Mouse (Mus musculus) myocyte (in vitro differentiated cells): ENCODE results near the gene Kalrn. TPM values are rescaled to one million over a fixed set of nuclear protein-coding genes. Genes with fewer than 3 reads are reported as not detected.

Source experiments
- H3K27me3 ChIP-seq: one replicate; pipeline ENCODE4 v1.6.1; 2011; ENCODE audit not compliant: control insufficient read depth, insufficient read depth, insufficient read length
- H3K36me3 ChIP-seq: one replicate; pipeline ENCODE4 v1.6.1; 2011; ENCODE audit not compliant: control insufficient read depth, insufficient read depth
- H3K4me2 ChIP-seq: one replicate; pipeline ENCODE4 v1.6.1; 2011; ENCODE audit warnings: low read depth, control low read depth
- H3K4me3 ChIP-seq: one replicate; pipeline ENCODE4 v1.5.1; 2011; ENCODE audit warnings: mild to moderate bottlenecking, control low read depth, moderate library complexity
- H3K79me2 ChIP-seq: one replicate; pipeline ENCODE4 v1.6.1; 2011; ENCODE audit not compliant: control insufficient read depth, insufficient read depth
- H3ac ChIP-seq: one replicate; pipeline ENCODE4 v1.6.1; 2011; ENCODE audit not compliant: control insufficient read depth, insufficient read length
- CEBPB ChIP-seq: IDR thresholded peaks from 2 replicates; pipeline ENCODE4 v1.6.1; 2011; ENCODE audit warnings: mild to moderate bottlenecking, moderate library complexity; ENCODE audit not compliant: poor library complexity, insufficient read depth, severe bottlenecking
- E2F4 ChIP-seq: IDR thresholded peaks from one replicate; pipeline ENCODE4 v1.6.1; 2011; ENCODE audit warnings: mild to moderate bottlenecking, control low read depth, moderate library complexity; ENCODE audit not compliant: insufficient read depth
- MAX ChIP-seq: IDR thresholded peaks from one replicate; pipeline ENCODE4 v1.6.1; 2011; ENCODE audit warnings: low read depth, mild to moderate bottlenecking, control low read depth
- MYOD1 ChIP-seq, 3 experiments: IDR thresholded peaks; one replicate each; pipeline ENCODE4 v1.6.1; 2011; ENCODE audit warnings: control low read depth in 2 of 3, low read depth in 2 of 3, mild to moderate bottlenecking in 2 of 3, moderate library complexity in 1 of 3; ENCODE audit not compliant: insufficient read length in 2 of 3, control insufficient read depth in 1 of 3
- MYOG ChIP-seq, 3 experiments: IDR thresholded peaks; one replicate each; pipeline ENCODE4 v1.6.1; 2011; ENCODE audit warnings: control low read depth in 2 of 3, low read depth in 2 of 3, mild to moderate bottlenecking in 2 of 3; ENCODE audit not compliant: insufficient read length in 2 of 3, control insufficient read depth in 1 of 3, insufficient read depth in 1 of 3
- POLR2A ChIP-seq: IDR thresholded peaks from one replicate; pipeline ENCODE4 v1.6.1; 2011; ENCODE audit warnings: low read depth, mild to moderate bottlenecking, control low read depth, moderate library complexity; ENCODE audit not compliant: insufficient read length
- POLR2AphosphoS2 ChIP-seq: IDR thresholded peaks from one replicate; pipeline ENCODE4 v1.6.1; 2011; ENCODE audit warnings: low read depth, control low read depth; ENCODE audit not compliant: insufficient read length
- REST ChIP-seq: IDR thresholded peaks from one replicate; pipeline ENCODE4 v1.6.1; 2011; ENCODE audit warnings: mild to moderate bottlenecking, control low read depth, moderate library complexity; ENCODE audit not compliant: insufficient read depth, insufficient read length
- SRF ChIP-seq: IDR thresholded peaks from one replicate; pipeline ENCODE4 v1.6.1; 2011; ENCODE audit warnings: low read depth; ENCODE audit not compliant: control insufficient read depth, insufficient read length
- TCF12 ChIP-seq: IDR thresholded peaks from one replicate; pipeline ENCODE4 v1.6.1; 2011; ENCODE audit warnings: mild to moderate bottlenecking, control low read depth; ENCODE audit not compliant: poor library complexity, insufficient read depth, severe bottlenecking
- TCF3 ChIP-seq: IDR thresholded peaks from one replicate; pipeline ENCODE4 v1.6.1; 2011; ENCODE audit warnings: low read depth, control low read depth; ENCODE audit not compliant: insufficient read length
- USF1 ChIP-seq: IDR thresholded peaks from one replicate; pipeline ENCODE4 v1.6.1; 2011; ENCODE audit warnings: low read depth, mild to moderate bottlenecking, control low read depth, moderate library complexity
- polyA plus RNA-seq: library from polyadenylated mRNA; unstranded; fragments of >200 nt; fragmentation: generic; extraction: Trizol; gene quantifications from one replicate; pipeline ENCODE4 v1.2.1, GENCODE M21; 2012; ENCODE audit warnings: missing spikeins

The Kalrn gene
- polyA plus RNA-seq, 1 experiment: 5.5 TPM

- Histone ChIP-seq H3K36me3 (no peaks in the 10 kb centered on the region), H3K79me2 (peaks cover 2% of the 10 kb centered on the region), H3K4me2 (peak overlapping the region; percentile 60), H3ac (no peak overlapping the region), H3K4me3 (no peak overlapping the region), H3K27me3 (no peaks in the 10 kb centered on the region)
- TF ChIP-seq MYOG (IDR thresholded peaks at IDR 0.05; ENCODE audit: control insufficient read depth in 1 of 3, insufficient read depth in 1 of 3, insufficient read length in 2 of 3, low read depth in 2 of 3) (no peak), CEBPB (peak; percentile 49; the same call in 1 of the 2 replicates)
Measured at GRCm38 (mm10) chr16:34493914-34494313, 79.4 kb downstream of the Kalrn start.

- no peaks in the 10 kb centered on the region for H3K36me3 ChIP-seq
- no peaks in the 10 kb centered on the region for H3K27me3 ChIP-seq
- TF ChIP-seq SRF: no peak
- no peak for TF ChIP-seq MAX
- TF ChIP-seq MYOD1 (IDR thresholded peaks at IDR 0.05; ENCODE audit: control insufficient read depth in 1 of 3, insufficient read length in 2 of 3, low read depth in 2 of 3): no peak
- TF ChIP-seq E2F4: no peak
- TF ChIP-seq REST: no peak
- TF ChIP-seq TCF12: no peak
- no peak for TF ChIP-seq USF1
- no peak for TF ChIP-seq POLR2AphosphoS2
- no peak for TF ChIP-seq TCF3
- no peak for TF ChIP-seq MYOG (IDR thresholded peaks at IDR 0.05; ENCODE audit: control insufficient read depth in 1 of 3, insufficient read depth in 1 of 3, insufficient read length in 2 of 3, low read depth in 2 of 3)
- TF ChIP-seq POLR2A: no peak
- H3K4me2 ChIP-seq: peak overlapping the region; percentile 90
- H3K4me3 ChIP-seq: no peak overlapping the region
- no peak overlapping the region for H3ac ChIP-seq
- peaks cover 10% of the 10 kb centered on the region for H3K79me2 ChIP-seq
Measured at GRCm38 (mm10) chr16:34491225-34491624, 82.1 kb downstream of the Kalrn start.

- Histone ChIP-seq H3K4me2 (peak overlapping the region; percentile 90), H3K4me3 (no peak overlapping the region), H3ac (no peak overlapping the region), H3K36me3 (no peaks in the 10 kb centered on the region), H3K27me3 (no peaks in the 10 kb centered on the region), H3K79me2 (peaks cover 16% of the 10 kb centered on the region)
- TF ChIP-seq E2F4 (no peak), POLR2A (no peak), MYOD1 (IDR thresholded peaks at IDR 0.05; ENCODE audit: control insufficient read depth in 1 of 3, insufficient read length in 2 of 3, low read depth in 2 of 3) (peak in 1 of 3 experiments; percentile 20), POLR2AphosphoS2 (peak; percentile 14)
Measured at GRCm38 (mm10) chr16:34490506-34490905, 82.8 kb downstream of the Kalrn start.

- H3K79me2 ChIP-seq: peaks cover 16% of the 10 kb centered on the region
- H3ac ChIP-seq: no peak overlapping the region
- TF ChIP-seq USF1 (no peak), POLR2AphosphoS2 (no peak), POLR2A (no peak), MYOD1 (IDR thresholded peaks at IDR 0.05; ENCODE audit: control insufficient read depth in 1 of 3, insufficient read length in 2 of 3, low read depth in 2 of 3) (peak in 1 of 3 experiments; percentile 46), E2F4 (no peak), MAX (no peak)
- no peaks in the 10 kb centered on the region for H3K36me3 ChIP-seq
- H3K4me3 ChIP-seq: no peak overlapping the region
- no peaks in the 10 kb centered on the region for H3K27me3 ChIP-seq
- H3K4me2 ChIP-seq: peak overlapping the region; percentile 90
Measured at GRCm38 (mm10) chr16:34489805-34490325, 83.5 kb downstream of the Kalrn start.

- TF ChIP-seq E2F4 (no peak), MYOG (IDR thresholded peaks at IDR 0.05; ENCODE audit: control insufficient read depth in 1 of 3, insufficient read depth in 1 of 3, insufficient read length in 2 of 3, low read depth in 2 of 3) (no peak), TCF3 (no peak), USF1 (no peak), TCF12 (no peak), SRF (no peak), MAX (no peak), REST (no peak), POLR2AphosphoS2 (no peak), MYOD1 (IDR thresholded peaks at IDR 0.05; ENCODE audit: control insufficient read depth in 1 of 3, insufficient read length in 2 of 3, low read depth in 2 of 3) (no peak), CEBPB (no peak), POLR2A (no peak)
- no peak overlapping the region for H3K4me3 ChIP-seq
- H3K79me2 ChIP-seq: peaks cover 16% of the 10 kb centered on the region
- no peaks in the 10 kb centered on the region for H3K36me3 ChIP-seq
- no peak overlapping the region for H3ac ChIP-seq
- no peak overlapping the region for H3K4me2 ChIP-seq
- no peaks in the 10 kb centered on the region for H3K27me3 ChIP-seq
Measured at GRCm38 (mm10) chr16:34487823-34488222, 85.5 kb downstream of the Kalrn start.
